Mouse (Mus musculus) bone marrow macrophage, adult 2 months (primary cell): Measurements from ENCODE around the gene S100a7a. TPM values are rescaled to one million over a fixed set of nuclear protein-coding genes. Genes with fewer than 3 reads are reported as not detected.

ENCODE experiments used
- H3K27ac ChIP-seq: 2 replicates; pipeline ENCODE4 v1.5.1; 2012; ENCODE audit warnings: low read depth, low read length; ENCODE audit not compliant: insufficient read depth
- H3K4me1 ChIP-seq: 2 replicates; pipeline ENCODE4 v1.6.1; 2012; ENCODE audit warnings: low read length; ENCODE audit not compliant: control insufficient read depth, insufficient read depth
- H3K4me3 ChIP-seq: 2 replicates; pipeline ENCODE4 v1.5.1; 2012; ENCODE audit warnings: mild to moderate bottlenecking, low read length, moderate library complexity; ENCODE audit not compliant: insufficient read depth
- CTCF ChIP-seq: IDR thresholded peaks from 2 replicates; pipeline ENCODE4 v1.5.1; 2012; ENCODE audit warnings: low read depth, mild to moderate bottlenecking, low read length, moderate library complexity
- POLR2A ChIP-seq: IDR thresholded peaks from 2 replicates; pipeline ENCODE4 v1.6.1; 2012; ENCODE audit warnings: mild to moderate bottlenecking, low read depth, low read length, borderline replicate concordance
- polyA plus RNA-seq: library from polyadenylated mRNA; stranded (reverse); fragments of >200 nt; gene quantifications from 2 replicates; pipeline ENCODE4 v1.2.4, GENCODE M21; 2012; ENCODE audit not compliant: missing spikeins, insufficient read depth, insufficient read length

The S100a7a gene
- 0.63 TPM in 1 of 2 replicates, not detected in the other for polyA plus RNA-seq

GRCm38 (mm10) chr3:90653717-90654116 is at the start of gene S100a7a:
S100a7a (plus strand) TSS chr3:90654017.
- Histone ChIP-seq H3K4me1 (no peaks in the 10 kb centered on the region), H3K27ac (no peak within 1 kb of the TSS), H3K4me3 (no peak within 1 kb of the TSS)
- TF ChIP-seq POLR2A, result no peak
- no peak for TF ChIP-seq CTCF

DNA sequence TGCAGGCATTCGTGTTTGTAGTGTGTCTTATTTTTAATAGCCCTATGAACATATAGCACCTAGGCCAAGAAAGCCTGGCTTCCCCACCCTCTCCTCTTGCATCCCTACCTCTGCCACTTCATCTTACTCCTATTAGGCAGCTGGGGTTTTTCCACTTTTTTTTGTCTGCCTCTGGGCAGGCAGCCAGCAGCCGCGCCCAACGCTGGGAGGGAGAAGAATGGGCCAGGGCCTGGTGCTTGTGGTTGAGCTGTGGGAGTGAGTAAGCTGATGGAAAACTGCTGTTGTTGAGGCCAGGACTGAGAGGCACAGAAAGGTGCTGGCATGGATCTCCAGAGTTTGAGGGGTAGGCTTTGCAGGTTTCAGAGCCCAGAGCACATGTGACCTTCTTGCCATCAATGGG is 49.4 kb upstream of the S100a7a start:
- no peak for TF ChIP-seq CTCF
- peak overlapping the region; percentile 69 for H3K4me3 ChIP-seq
- H3K4me1 ChIP-seq, result peaks cover 61% of the 10 kb centered on the region
- peak overlapping the region; percentile 87 for H3K27ac ChIP-seq

- peak overlapping the region; percentile 69 for H3K4me3 ChIP-seq
- no peak for TF ChIP-seq CTCF
- TF ChIP-seq POLR2A, result no peak
- peak overlapping the region; percentile 68 for H3K27ac ChIP-seq
- peaks cover 62% of the 10 kb centered on the region for H3K4me1 ChIP-seq
Measured at GRCm38 (mm10) chr3:90605049-90605448, 48.8 kb upstream of the S100a7a start.

- Histone ChIP-seq H3K4me1 (peaks cover 57% of the 10 kb centered on the region), H3K4me3 (no peak overlapping the region), H3K27ac (no peak overlapping the region)
- no peak for TF ChIP-seq CTCF
Measured at GRCm38 (mm10) chr3:90605736-90606135, 48.1 kb upstream of the S100a7a start.

DNA sequence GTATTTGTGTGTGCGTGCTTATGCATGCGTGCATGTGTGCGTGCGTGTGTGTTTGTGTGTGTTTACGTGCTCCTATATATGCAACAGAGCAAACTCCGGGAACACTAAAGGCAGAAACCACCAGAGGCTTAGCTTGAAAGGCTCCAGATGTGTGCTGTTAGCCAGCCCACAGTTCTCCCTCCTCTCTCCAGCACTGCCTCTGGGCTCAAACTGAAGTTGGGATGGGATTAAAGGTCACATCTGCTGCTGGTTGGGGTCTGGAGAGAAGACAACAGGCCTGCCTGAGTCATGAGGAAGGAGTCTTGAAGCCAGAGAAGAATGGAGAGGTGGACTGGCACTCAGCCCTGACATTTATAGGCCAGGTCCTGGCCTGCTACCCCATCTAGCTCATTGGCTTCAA is 47.6 kb upstream of the S100a7a start:
- no peak overlapping the region for H3K4me3 ChIP-seq
- no peak overlapping the region for H3K27ac ChIP-seq
- peaks cover 53% of the 10 kb centered on the region for H3K4me1 ChIP-seq
- TF ChIP-seq POLR2A (no peak), CTCF (no peak)

DNA sequence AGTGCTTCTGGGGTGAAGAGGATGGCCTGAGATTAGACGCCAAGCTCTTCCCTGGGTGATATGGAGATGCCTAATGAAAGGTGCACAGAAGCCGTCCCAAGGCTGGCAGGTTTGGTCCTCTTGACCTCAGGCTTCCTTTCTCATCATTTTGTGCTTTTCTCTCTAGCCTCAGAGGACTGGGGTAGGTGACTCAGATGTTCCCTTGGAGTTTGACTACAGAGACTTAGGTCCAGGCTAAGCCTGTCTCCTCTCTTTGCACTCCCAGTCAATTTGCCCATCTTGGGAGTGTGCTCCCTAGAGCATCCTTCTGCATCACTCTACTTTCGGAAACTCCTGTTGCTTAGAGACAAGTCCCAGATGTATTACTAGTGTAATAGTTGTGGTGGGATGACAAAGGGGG is 46.5 kb upstream of the S100a7a start:
- Histone ChIP-seq H3K27ac (no peak overlapping the region), H3K4me3 (no peak overlapping the region), H3K4me1 (peaks cover 59% of the 10 kb centered on the region)
- TF ChIP-seq POLR2A, result no peak
- no peak for TF ChIP-seq CTCF

DNA sequence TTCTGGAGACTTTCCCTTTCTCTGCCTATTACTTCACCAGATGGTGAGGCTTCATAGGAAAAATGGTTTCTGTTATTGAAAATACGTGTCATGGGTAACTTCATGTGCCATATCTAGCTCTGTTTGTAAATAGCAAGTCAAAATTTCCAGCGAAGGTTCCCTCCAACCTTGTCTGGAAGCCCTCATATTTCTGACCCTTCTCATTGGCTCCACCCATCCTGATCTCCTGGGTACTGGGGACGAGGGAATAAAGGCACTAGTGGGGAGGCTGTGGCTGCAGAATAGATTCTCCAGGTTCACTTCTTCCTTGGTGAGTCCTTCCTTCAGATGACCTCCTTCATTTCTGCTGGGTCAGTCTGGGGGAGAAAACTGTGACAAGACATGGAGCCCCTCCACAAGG is 45.6 kb upstream of the S100a7a start, which contains the start of gene S100a5:
S100a5 (plus strand) TSS at position 301 of the 400 bp plus-strand sequence.
- Histone ChIP-seq H3K4me1 (peaks cover 54% of the 10 kb centered on the region), H3K4me3 (no peak within 1 kb of the TSS), H3K27ac (no peak within 1 kb of the TSS)
- TF ChIP-seq POLR2A (no peak), CTCF (no peak)

GRCm38 (mm10) chr3:90609102-90609501 is 44.7 kb upstream of the S100a7a start:
- TF ChIP-seq CTCF (no peak), POLR2A (no peak)
- Histone ChIP-seq H3K4me1 (peaks cover 54% of the 10 kb centered on the region), H3K27ac (no peak overlapping the region), H3K4me3 (no peak overlapping the region)

DNA sequence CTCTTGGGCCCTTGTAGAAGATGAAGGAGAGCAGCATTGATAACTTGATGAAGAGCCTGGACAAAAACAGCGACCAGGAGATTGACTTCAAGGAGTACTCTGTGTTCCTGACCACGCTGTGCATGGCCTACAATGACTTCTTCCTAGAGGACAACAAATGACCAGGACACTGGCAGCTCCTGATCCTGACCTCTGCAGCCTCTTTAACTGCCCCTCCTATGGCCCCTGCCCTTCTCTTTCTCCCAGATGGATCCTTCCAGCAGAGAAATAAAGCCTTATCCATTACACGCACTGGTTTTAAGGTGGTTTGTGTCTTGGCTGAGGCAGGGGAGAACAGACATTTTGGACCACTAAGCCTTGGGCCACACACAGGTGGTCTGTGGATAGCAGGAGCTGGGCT is 42.3 kb upstream of the S100a7a start:
- Histone ChIP-seq H3K27ac (no peak overlapping the region), H3K4me1 (peaks cover 45% of the 10 kb centered on the region), H3K4me3 (no peak overlapping the region)
- TF ChIP-seq CTCF (0 out of 2 replicates have a peak, but pooled peaks have one; percentile 9), POLR2A (no peak)

- H3K4me1 ChIP-seq, result peaks cover 45% of the 10 kb centered on the region
- TF ChIP-seq POLR2A (no peak), CTCF (no peak)
- no peak overlapping the region for H3K4me3 ChIP-seq
- peak overlapping the region; percentile 18; the same call in 1 of the 2 replicates for H3K27ac ChIP-seq
Measured at GRCm38 (mm10) chr3:90612061-90612460, 41.8 kb upstream of the S100a7a start.
